Mouse (Mus musculus) midbrain, embryonic 12.5 days (tissue): ENCODE results near the gene Anapc11. TPM values are rescaled to one million over a fixed set of nuclear protein-coding genes. Genes with fewer than 3 reads are reported as not detected.
"Not testable (repeated sequence)": the region's sequence is repeated elsewhere in the genome, so short reads cannot be mapped to it uniquely, and the experiment has no call there.

Experiments
- ATAC-seq: fragments of 200-750 bp; cut with Nextera tagmentation; 2 replicates; pipeline ENCODE4 v1.8.0; 2017; ENCODE audit warnings: low read depth, moderate TSS enrichment, moderate library complexity; ENCODE audit not compliant: low FRiP score
- H3K27ac ChIP-seq: fragments of 300-500 bp; sonication (generic); replicated peaks from 2 replicates; pipeline ENCODE4 v1.5.1; 2016; ENCODE audit warnings: mild to moderate bottlenecking
- H3K27me3 ChIP-seq: fragments of 300-500 bp; sonication (generic); 2 replicates; pipeline ENCODE4 v1.6.1; 2016; ENCODE audit warnings: mild to moderate bottlenecking
- H3K36me3 ChIP-seq: fragments of 300-500 bp; sonication (generic); 2 replicates; pipeline ENCODE4 v1.6.1; 2016
- H3K4me1 ChIP-seq: fragments of 300-500 bp; sonication (generic); 2 replicates; pipeline ENCODE4 v1.6.1; 2016
- H3K4me2 ChIP-seq: fragments of 300-500 bp; sonication (generic); replicated peaks from 2 replicates; pipeline ENCODE4 v1.6.1; 2016; ENCODE audit warnings: mild to moderate bottlenecking, moderate library complexity
- H3K4me3 ChIP-seq: fragments of 300-500 bp; sonication (generic); 2 replicates; pipeline ENCODE4 v1.5.1; 2016; ENCODE audit warnings: mild to moderate bottlenecking
- H3K9ac ChIP-seq: fragments of 300-500 bp; sonication (generic); replicated peaks from 2 replicates; pipeline ENCODE4 v1.6.1; 2016; ENCODE audit warnings: mild to moderate bottlenecking, moderate library complexity
- H3K9me3 ChIP-seq: fragments of 300-500 bp; sonication (generic); 2 replicates; pipeline ENCODE4 v1.6.1; 2016; ENCODE audit warnings: mild to moderate bottlenecking
- WGBS: fragments of 180-500 bp; shearing (Covaris S2); methylation state at CpG from one replicate; pipeline ENCODE4 v1.1.7; 2016; 5-methylcytosine and 5-hydroxymethylcytosine counted together
- polyA plus RNA-seq: library from polyadenylated mRNA; unstranded; fragments of >200 nt; fragmentation: Nextera tagmentation; extraction: Ambion mirVana; gene quantifications from 2 replicates; pipeline ENCODE4 v1.2.1, GENCODE M21; 2016

Gene Anapc11
- polyA plus RNA-seq, result 165 and 182 TPM in 2 replicates

GRCm38 (mm10) chr11:120598283-120598989 lies at the start of gene Anapc11, which contains the start of gene Alyref:
Gene Anapc11 (plus strand): TSS chr11:120598421.
Gene Alyref (minus strand): TSS chr11:120598365.
- ATAC-seq, result peak; percentile 97
- Histone ChIP-seq H3K4me3 (peak within 1 kb of the TSS; percentile 100), H3K27ac (peak within 1 kb of the TSS; percentile 86), H3K27me3 (no peaks in the 10 kb centered on the region), H3K9me3 (no peaks in the 10 kb centered on the region), H3K4me1 (peaks cover 30% of the 10 kb centered on the region), H3K9ac (peak within 1 kb of the TSS; percentile 100), H3K36me3 (peaks cover 62% of the 10 kb centered on the region), H3K4me2 (peak within 1 kb of the TSS; percentile 99)
- under 1% methylated on average over 87 of the region's 88 CpGs for WGBS

GRCm38 (mm10) chr11:120548786-120549167 lies 49.4 kb upstream of the Anapc11 start:
- H3K9ac ChIP-seq, result peak overlapping the region; percentile 97
- 33% methylated on average over 7 of the region's 7 CpGs for WGBS
- no peaks in the 10 kb centered on the region for H3K27me3 ChIP-seq
- peak overlapping the region; percentile 86 for H3K4me3 ChIP-seq
- H3K9me3 ChIP-seq, result no peaks in the 10 kb centered on the region
- peak overlapping the region; percentile 85 for H3K27ac ChIP-seq
- H3K4me2 ChIP-seq, result peak overlapping the region; percentile 91
- peaks cover 24% of the 10 kb centered on the region for H3K36me3 ChIP-seq
- peaks cover 22% of the 10 kb centered on the region for H3K4me1 ChIP-seq
- ATAC-seq, result no peak

- peak within 1 kb of the TSS; percentile 97 for H3K9ac ChIP-seq
- under 1% methylated on average over 83 of the region's 87 CpGs for WGBS
- H3K27ac ChIP-seq, result peak within 1 kb of the TSS; percentile 85
- peak within 1 kb of the TSS; percentile 91 for H3K4me2 ChIP-seq
- peaks cover 18% of the 10 kb centered on the region for H3K36me3 ChIP-seq
- peak; percentile 94 for ATAC-seq
- no peaks in the 10 kb centered on the region for H3K27me3 ChIP-seq
- no peaks in the 10 kb centered on the region for H3K9me3 ChIP-seq
- peak within 1 kb of the TSS; percentile 86 for H3K4me3 ChIP-seq
- H3K4me1 ChIP-seq, result peaks cover 22% of the 10 kb centered on the region
These were observed 48.9 kb upstream of the Anapc11 start, which contains the start of gene Mcrip1 for GRCm38 (mm10) chr11:120549168-120549945. Gene Mcrip1 (minus strand): TSS chr11:120549727.

GRCm38 (mm10) chr11:120549986-120550809 lies 48.0 kb upstream of the Anapc11 start:
- peak; percentile 73 for ATAC-seq
- Histone ChIP-seq H3K27ac (peak overlapping the region; percentile 85), H3K27me3 (no peaks in the 10 kb centered on the region), H3K9me3 (no peaks in the 10 kb centered on the region), H3K4me2 (peak overlapping the region; percentile 91), H3K36me3 (peaks cover 9% of the 10 kb centered on the region; the same call in 1 of the 2 replicates), H3K4me1 (peaks cover 22% of the 10 kb centered on the region), H3K4me3 (peak overlapping the region; percentile 86), H3K9ac (peak overlapping the region; percentile 97)
- 76% methylated on average over 11 of the region's 11 CpGs for WGBS

- peak within 1 kb of the TSS; percentile 97 for H3K9ac ChIP-seq
- peak within 1 kb of the TSS; percentile 91 for H3K4me2 ChIP-seq
- H3K4me1 ChIP-seq, result peaks cover 22% of the 10 kb centered on the region
- H3K4me3 ChIP-seq, result peak within 1 kb of the TSS; percentile 86
- 0 out of 2 replicates have a peak, but pooled peaks cover 5% of the 10 kb centered on the region for H3K36me3 ChIP-seq
- no peaks in the 10 kb centered on the region for H3K27me3 ChIP-seq
- peak within 1 kb of the TSS; percentile 85 for H3K27ac ChIP-seq
- H3K9me3 ChIP-seq, result no peaks in the 10 kb centered on the region
- no peak for ATAC-seq
- WGBS, result 95% methylated on average over 28 of the region's 28 CpGs
These were observed 47.3 kb upstream of the Anapc11 start, which contains the start of gene Ppp1r27 for GRCm38 (mm10) chr11:120550810-120551440. Gene Ppp1r27 (minus strand): TSS chr11:120551132.

- no peak for ATAC-seq
- H3K4me1 ChIP-seq, result peaks cover 19% of the 10 kb centered on the region
- no peaks in the 10 kb centered on the region for H3K36me3 ChIP-seq
- H3K27me3 ChIP-seq, result no peaks in the 10 kb centered on the region
- no peak overlapping the region for H3K4me2 ChIP-seq
- H3K9me3 ChIP-seq, result peaks cover 7% of the 10 kb centered on the region; the same call in 1 of the 2 replicates
- WGBS, result 80% methylated on average over 5 of the region's 5 CpGs
- no peak overlapping the region for H3K9ac ChIP-seq
- H3K4me3 ChIP-seq, result no peak overlapping the region
- H3K27ac ChIP-seq, result no peak overlapping the region
These were observed 45.5 kb upstream of the Anapc11 start for GRCm38 (mm10) chr11:120552736-120553135.

GRCm38 (mm10) chr11:120554834-120555233 lies 43.4 kb upstream of the Anapc11 start:
- Histone ChIP-seq H3K4me3 (no peak overlapping the region), H3K4me2 (no peak overlapping the region), H3K4me1 (peaks cover 6% of the 10 kb centered on the region), H3K36me3 (peaks cover 11% of the 10 kb centered on the region), H3K9me3 (peaks cover 7% of the 10 kb centered on the region; the same call in 1 of the 2 replicates), H3K27me3 (no peaks in the 10 kb centered on the region), H3K9ac (no peak overlapping the region), H3K27ac (no peak overlapping the region)
- no peak for ATAC-seq
- WGBS, result 82% methylated on average over 7 of the region's 7 CpGs

- peaks cover 2% of the 10 kb centered on the region for H3K4me1 ChIP-seq
- peaks cover 7% of the 10 kb centered on the region; the same call in 1 of the 2 replicates for H3K9me3 ChIP-seq
- peaks cover 15% of the 10 kb centered on the region for H3K36me3 ChIP-seq
- H3K27me3 ChIP-seq, result no peaks in the 10 kb centered on the region
- ATAC-seq, result no peak
- WGBS, result 92% methylated on average over 2 of the region's 2 CpGs
- no peak overlapping the region for H3K9ac ChIP-seq
- no peak overlapping the region for H3K4me3 ChIP-seq
- no peak overlapping the region for H3K27ac ChIP-seq
- H3K4me2 ChIP-seq, result no peak overlapping the region
These were observed 43.0 kb upstream of the Anapc11 start for GRCm38 (mm10) chr11:120555260-120555659.

GRCm38 (mm10) chr11:120558843-120559242 lies 39.4 kb upstream of the Anapc11 start:
- H3K4me2 ChIP-seq, H3K9ac ChIP-seq, H3K9me3 ChIP-seq, H3K27ac ChIP-seq, H3K4me1 ChIP-seq, H3K27me3 ChIP-seq, H3K4me3 ChIP-seq, ATAC-seq: not testable (repeated sequence)
- H3K36me3 ChIP-seq, result peaks cover 51% of the 10 kb centered on the region
- 88% methylated on average over 6 of the region's 6 CpGs for WGBS

GRCm38 (mm10) chr11:120560952-120561728 lies 37.1 kb upstream of the Anapc11 start:
- Histone ChIP-seq H3K9ac (no peak overlapping the region), H3K4me3 (no peak overlapping the region), H3K4me1 (no peaks in the 10 kb centered on the region), H3K27me3 (no peaks in the 10 kb centered on the region), H3K9me3 (peaks cover 7% of the 10 kb centered on the region; the same call in 1 of the 2 replicates), H3K4me2 (no peak overlapping the region), H3K27ac (no peak overlapping the region), H3K36me3 (peaks cover 73% of the 10 kb centered on the region)
- 93% methylated on average over 13 of the region's 13 CpGs for WGBS
- no peak for ATAC-seq
